Mouse (Mus musculus) common myeloid progenitor, adult 5-6 weeks (primary cell): ENCODE measurements around the gene Aldh1a2. TPM values are rescaled to one million over a fixed set of nuclear protein-coding genes. Genes with fewer than 3 reads are reported as not detected.

ENCODE experiments used
- ATAC-seq: replicated peaks from 2 replicates; pipeline ENCODE4 v1.8.0; 2016; ENCODE audit warnings: low read depth, mild to moderate bottlenecking, moderate TSS enrichment, inconsistent platforms; ENCODE audit not compliant: poor library complexity, severe bottlenecking
- total RNA-seq: library from RNA; stranded (forward); fragments of 200-1000, 187-1606 nt; gene quantifications from 2 replicates; pipeline ENCODE4 v1.2.3, GENCODE M21; 2017

Gene Aldh1a2
- total RNA-seq, 1 experiment from 2014 or later, result not detected

- ATAC-seq, result no peak
Observed at GRCm38 (mm10) chr9:71285231-71285630, 69.6 kb downstream of the Aldh1a2 start.

DNA sequence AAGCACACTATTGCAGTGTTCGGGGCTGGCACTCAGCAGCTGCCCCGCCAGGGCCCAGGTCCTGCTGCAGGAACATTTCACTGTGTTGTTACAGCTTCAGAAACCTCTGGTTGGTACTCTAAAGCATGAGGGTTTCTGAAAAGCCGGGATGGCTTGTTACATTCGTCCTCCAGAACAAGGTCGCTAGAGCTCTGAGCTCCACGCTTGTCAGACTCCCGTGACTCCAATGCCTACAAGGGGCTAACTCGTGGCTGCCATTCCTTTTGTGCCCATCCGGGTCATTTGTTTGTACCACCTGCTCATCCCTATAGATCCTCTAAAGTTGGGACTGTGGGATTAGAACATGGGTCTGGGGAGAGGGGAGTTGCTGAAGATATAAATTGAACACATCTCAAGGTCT lies 70.8 kb downstream of the Aldh1a2 start:
- no peak for ATAC-seq

- ATAC-seq, result no peak
Observed at GRCm38 (mm10) chr9:71288738-71289137, 73.1 kb downstream of the Aldh1a2 start.

DNA sequence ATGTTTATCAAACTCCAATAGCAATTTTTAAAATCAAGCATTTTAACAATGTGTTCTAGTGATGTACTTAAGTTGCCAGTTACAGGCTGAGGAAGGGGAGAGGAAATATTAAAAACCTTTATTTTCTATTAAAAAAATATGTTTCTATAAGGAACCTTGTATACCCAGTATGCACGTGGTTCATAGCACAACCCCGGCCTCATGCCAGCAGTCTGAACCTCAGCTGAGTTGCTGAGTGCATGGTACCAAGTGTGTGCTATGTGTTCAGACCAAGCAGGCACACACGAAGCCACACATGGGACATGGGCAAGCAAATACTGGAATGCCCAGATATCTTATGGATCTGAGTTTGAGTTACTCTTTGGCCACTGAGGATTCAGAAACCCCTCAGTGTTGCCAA lies 74.2 kb downstream of the Aldh1a2 start:
- no peak for ATAC-seq

DNA sequence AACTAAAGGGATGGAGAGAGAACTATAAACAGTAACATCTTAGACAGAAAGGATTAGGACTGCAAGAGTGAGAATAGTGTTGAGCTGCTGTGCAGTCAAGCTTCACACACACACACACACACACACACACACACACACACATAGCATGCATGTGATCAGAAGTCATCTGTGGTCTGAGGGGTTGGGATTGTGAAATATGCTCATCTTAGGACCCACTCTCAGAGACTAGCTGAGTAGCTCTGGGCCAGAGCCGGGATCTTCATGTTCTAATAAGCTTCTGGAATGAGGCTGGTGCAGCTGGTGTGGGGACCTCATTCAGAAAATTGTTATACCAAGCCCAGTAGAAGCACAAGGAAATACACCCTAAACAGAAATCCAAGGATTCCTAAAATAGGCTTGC lies 75.1 kb downstream of the Aldh1a2 start:
- ATAC-seq, result no peak

DNA sequence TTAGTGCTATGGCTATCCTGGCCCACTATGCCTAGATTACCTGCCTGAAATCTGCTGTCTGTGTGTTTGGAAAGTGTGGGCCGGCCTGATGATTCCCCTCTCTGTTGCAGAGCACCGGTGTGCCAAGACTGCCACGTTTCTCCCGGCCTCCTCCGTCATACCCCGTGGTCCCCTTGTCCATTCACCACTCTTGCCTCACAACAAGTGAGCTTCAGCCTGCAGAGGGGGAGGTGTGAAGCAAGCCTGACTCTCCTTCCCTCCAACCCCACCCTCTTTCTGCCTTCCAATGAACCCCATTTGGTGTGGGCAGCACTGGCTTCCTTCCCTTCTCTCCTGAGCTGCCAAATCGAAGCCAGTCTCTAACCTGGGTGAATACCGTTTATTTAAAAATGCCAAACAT lies 79.9 kb downstream of the Aldh1a2 start:
- ATAC-seq, result no peak

DNA sequence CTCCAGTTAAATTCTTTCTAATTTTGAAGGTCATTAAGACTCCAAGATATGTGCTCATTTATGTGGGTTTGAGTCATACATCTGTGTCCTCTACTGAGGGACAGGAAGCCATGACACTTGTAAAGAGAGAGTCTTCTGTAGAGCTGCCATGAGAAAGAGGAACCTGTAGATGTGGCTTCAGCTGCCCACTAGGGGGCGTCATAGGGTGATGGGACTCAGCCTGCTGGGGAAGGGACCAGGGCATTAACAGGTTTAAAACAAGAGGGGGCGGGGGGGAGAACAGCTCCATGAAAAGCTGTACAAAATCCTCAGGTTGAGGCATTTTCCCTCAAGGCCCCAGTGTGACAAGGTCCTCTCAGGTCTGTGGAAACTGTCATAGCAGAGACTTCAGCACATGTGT lies 88.0 kb downstream of the Aldh1a2 start:
- ATAC-seq, result no peak; the same call in 1 of the 2 replicates

DNA sequence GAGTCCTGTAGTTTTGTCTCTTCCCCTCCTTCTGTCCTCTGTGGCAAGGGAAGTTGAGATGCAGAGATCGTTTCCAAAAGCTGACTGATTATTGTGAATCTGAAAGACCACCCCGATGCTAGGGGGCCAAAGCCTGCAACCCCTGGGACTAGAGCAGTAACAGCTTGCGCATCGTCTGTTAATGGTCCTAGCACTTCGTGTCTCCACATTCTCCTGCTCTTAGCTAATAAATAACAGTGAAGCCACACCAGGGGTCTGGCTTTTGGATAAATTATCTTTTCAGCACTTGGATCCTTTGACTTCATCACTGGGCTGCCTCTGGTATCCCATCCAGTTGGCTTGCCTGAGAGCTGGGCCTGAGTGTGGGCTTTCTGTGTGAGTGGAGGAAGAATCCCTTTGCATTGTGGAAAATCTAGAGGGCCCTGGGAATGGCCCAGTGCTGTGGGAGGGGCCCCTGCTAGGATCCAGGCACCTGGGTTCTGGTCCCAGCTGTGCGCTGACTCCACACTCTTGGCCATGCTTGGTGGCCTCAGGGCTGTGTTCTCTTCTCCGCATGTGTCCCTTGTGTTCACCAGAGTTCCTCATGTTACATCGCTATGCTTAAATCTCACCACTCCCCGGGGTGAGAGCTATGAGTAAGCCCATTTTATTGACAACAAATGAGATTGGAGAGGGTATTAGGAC lies 91.7 kb downstream of the Aldh1a2 start:
- no peak for ATAC-seq

DNA sequence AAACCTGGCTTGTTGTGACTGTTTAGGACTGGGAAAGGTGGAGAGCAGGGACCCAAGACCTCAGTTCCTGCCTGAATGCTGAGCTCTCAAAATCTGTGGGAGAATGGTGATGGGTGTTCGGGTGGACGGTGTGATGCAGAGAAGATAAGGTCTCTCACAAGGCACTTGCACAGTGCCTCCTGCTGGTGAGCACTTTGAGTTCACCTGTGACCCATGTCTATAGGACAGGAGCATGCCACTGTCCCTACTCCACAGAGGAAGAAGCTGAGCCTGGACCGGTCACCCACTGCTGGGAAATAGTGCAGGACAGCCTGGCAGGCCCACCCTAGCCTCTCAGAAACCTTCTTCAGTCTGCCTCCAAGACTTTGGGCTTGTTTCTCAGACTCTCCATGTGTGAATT lies 100.4 kb downstream of the Aldh1a2 start:
- ATAC-seq, result no peak

- ATAC-seq, result no peak
Observed at GRCm38 (mm10) chr9:71317096-71317920, 101.7 kb downstream of the Aldh1a2 start.

DNA sequence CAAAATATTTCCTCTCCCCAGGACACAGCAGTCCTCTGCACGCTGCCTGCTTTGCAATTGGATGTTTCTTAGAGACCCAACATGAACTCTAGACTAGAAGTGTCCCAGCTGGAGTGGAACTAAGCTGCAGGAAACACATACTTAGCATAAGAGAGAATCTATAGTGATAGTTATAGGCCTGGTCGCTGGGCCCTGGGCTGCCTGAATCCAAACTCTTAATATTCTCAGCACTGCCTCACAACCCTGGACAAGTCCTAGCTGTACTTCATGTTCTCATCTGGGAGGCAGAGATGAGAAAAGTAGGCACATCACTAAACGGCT lies 102.3 kb downstream of the Aldh1a2 start:
- no peak for ATAC-seq

DNA sequence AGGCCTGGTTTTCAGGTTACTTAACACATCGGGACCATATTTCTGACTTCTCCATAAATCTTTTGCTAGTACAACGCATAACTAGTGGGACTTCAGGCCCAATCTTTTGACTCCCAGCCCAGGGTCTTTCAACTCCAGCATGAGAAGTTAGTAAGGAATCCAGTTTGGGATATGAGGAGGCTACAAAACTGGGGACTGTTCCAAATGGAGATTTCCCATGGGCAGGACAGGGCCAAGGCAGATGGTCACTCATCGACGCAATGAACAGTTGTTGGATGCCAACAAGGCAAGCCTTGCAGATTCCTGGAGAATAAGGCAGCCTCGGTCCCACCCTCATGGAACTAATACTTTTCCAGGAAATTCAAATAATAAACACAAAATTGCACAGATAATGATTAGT lies 104.2 kb downstream of the Aldh1a2 start:
- ATAC-seq, result no peak

GRCm38 (mm10) chr9:71320246-71321155 lies 104.9 kb downstream of the Aldh1a2 start:
- ATAC-seq, result 0 out of 2 replicates have a peak, but pooled peaks have one; percentile 45

GRCm38 (mm10) chr9:71321436-71321835 lies 105.8 kb downstream of the Aldh1a2 start:
- no peak for ATAC-seq

- no peak for ATAC-seq
Observed at GRCm38 (mm10) chr9:71321871-71322270, 106.3 kb downstream of the Aldh1a2 start.

DNA sequence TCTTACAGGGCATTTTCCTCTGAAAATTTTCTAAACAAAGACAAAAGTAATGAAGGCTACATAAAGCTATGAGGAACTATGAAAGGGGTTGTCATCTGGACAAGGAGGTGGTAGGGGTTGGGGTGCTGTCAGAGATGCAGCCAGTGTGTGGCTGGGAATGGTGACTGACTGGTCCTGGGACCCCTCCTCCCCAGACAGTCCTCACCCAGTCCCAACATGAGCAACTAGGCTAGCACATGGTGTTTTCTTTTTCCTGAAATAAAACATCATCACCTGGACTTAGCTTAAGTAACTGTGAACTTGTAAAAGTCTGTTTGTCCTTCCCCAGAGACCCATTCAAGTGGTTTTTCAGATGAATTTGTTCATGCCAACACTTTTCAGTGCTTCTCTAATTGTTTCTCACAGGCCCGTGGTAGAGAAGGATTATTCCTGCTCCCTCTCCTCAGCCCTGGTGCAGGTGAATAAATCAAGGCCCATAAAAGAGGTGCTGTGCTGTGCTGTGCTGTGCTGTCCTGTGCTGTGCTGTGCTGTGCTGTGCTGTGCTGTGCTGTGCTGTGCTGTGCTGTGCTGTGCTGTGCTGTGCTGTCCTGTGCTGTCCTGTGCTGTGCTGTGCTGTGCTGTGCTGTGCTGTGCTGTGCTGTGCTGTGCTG lies 107.8 kb downstream of the Aldh1a2 start:
- no peak for ATAC-seq

- no peak for ATAC-seq
Observed at GRCm38 (mm10) chr9:71324060-71324459, 108.5 kb downstream of the Aldh1a2 start.

DNA sequence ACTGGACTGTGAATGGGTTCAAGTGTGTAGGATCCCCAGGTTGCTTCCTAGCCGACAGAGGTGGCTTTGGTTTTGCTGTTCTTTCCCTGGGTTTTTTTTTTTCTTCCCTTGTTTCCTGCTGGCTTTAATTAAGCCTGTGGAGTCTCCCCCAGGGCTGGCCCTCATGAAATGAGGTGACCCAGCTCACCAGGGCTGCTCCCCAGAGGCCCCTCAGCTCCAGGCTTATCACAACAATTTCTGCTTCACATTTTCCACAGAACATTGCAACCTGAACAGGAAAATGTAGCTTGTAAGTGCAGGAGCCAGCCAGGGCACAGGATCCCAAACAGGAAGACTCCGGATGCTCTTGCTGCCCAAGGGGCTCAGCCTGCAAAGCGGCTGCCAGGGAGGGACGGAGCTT lies 110.7 kb downstream of the Aldh1a2 start:
- ATAC-seq, result no peak

DNA sequence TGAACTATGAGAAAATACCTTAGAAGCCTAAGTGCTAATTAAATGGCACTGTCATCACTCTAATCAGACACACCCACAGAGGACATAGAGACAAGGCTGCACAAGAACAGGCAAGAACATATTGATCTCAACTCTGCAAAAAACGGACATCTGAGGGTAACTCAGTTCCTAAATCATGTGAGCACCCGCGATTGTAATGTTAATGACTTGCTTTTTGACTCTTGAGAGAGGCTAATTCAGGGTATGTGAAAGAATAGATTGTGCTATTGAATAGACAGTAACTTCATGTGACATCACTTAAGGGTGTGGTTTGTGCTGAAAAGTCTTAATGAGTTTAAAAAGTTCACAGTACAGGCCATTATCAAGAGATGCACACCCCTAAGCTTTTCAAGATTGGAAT lies 116.1 kb downstream of the Aldh1a2 start:
- no peak for ATAC-seq

DNA sequence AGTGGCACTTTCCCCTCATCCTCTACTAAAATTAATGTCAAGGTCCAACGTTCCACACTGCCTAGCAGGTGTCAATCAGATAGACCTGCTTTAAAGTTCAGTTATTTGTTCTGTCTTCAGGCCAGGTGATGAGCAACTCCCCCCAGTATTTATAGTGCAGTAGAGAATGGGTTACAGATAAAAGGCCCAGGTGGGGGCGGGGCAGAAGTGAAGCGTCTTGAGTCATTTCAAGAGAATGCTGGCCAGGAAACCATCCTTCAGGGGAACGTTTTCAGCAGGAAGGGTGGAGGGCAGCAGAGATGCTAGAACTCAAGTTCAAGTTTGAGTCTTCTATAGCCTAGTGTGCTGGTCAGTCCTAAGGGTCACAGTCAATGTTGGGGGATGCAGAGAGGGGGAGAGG lies 121.1 kb downstream of the Aldh1a2 start:
- no peak for ATAC-seq
